Mouse (Mus musculus): ENCODE results near the gene Etv5. TPM values are rescaled to one million over a fixed set of nuclear protein-coding genes. Genes with fewer than 3 reads are reported as not detected.

Gene Etv5
- polyA plus RNA-seq, 1 experiment = 18.0 TPM

DNA sequence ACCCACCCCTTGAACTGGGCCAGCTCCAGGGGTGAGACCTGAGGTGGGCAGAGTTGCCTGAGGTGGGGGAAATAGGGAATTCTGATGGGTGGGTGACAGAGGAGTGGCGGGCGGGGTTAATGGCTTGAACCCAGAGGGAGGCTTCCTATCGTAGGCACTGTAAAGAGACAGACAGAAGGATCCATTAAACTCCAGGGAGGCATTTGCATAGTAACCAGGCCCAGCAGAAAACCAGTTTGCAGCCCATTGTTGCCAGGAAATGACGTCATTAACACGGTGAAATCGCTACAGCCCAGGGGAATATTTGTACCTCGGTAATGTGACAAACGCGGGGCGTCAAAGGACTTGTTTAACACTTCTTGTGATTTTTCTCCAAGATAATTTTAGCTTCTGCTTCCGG is 27.8 kb downstream of the Etv5 start:
- TF ChIP-seq POLR2A (IDR thresholded peaks at IDR 0.05; ENCODE audit: borderline replicate concordance, control insufficient read depth, low read depth, low read length) (no peak), CTCF (IDR thresholded peaks at IDR 0.05; ENCODE audit: control insufficient read depth, insufficient read depth, low read length) (no peak)
- Histone ChIP-seq H3K4me1 (ENCODE audit: control insufficient read depth, insufficient read depth, low read length) (no peaks in the 10 kb centered on the region), H3K27ac (ENCODE audit: control insufficient read depth, insufficient read depth, low read depth, low read length, poor library complexity) (no peak overlapping the region), H3K4me3 (replicated peaks; ENCODE audit: control insufficient read depth, low read depth, low read length) (no peak overlapping the region)
- WGBS = 39% methylated on average over 11 of the region's 11 CpGs

GRCm38 (mm10) chr16:22410000-22410399 is 29.5 kb downstream of the Etv5 start:
- H3K27ac ChIP-seq (ENCODE audit: control insufficient read depth, insufficient read depth, low read depth, low read length, poor library complexity) = no peak overlapping the region
- H3K4me1 ChIP-seq (ENCODE audit: control insufficient read depth, insufficient read depth, low read length) = no peaks in the 10 kb centered on the region
- no peak overlapping the region for H3K4me3 ChIP-seq (replicated peaks; ENCODE audit: control insufficient read depth, low read depth, low read length)
- no peak for TF ChIP-seq POLR2A (IDR thresholded peaks at IDR 0.05; ENCODE audit: borderline replicate concordance, control insufficient read depth, low read depth, low read length)
- TF ChIP-seq CTCF (IDR thresholded peaks at IDR 0.05; ENCODE audit: control insufficient read depth, insufficient read depth, low read length) = no peak
- WGBS = 53% methylated on average over 5 of the region's 5 CpGs

- H3K27ac ChIP-seq (ENCODE audit: control insufficient read depth, insufficient read depth, low read depth, low read length, poor library complexity) = no peak overlapping the region
- 86% methylated on average over 8 of the region's 8 CpGs for WGBS
- no peak for TF ChIP-seq POLR2A (IDR thresholded peaks at IDR 0.05; ENCODE audit: borderline replicate concordance, control insufficient read depth, low read depth, low read length)
- TF ChIP-seq CTCF (IDR thresholded peaks at IDR 0.05; ENCODE audit: control insufficient read depth, insufficient read depth, low read length) = no peak
- no peak overlapping the region for H3K4me3 ChIP-seq (replicated peaks; ENCODE audit: control insufficient read depth, low read depth, low read length)
- H3K4me1 ChIP-seq (ENCODE audit: control insufficient read depth, insufficient read depth, low read length) = no peaks in the 10 kb centered on the region
Observed at GRCm38 (mm10) chr16:22408642-22409360, 30.7 kb downstream of the Etv5 start.

GRCm38 (mm10) chr16:22406747-22407146 is 32.8 kb downstream of the Etv5 start:
- no peak overlapping the region for H3K4me3 ChIP-seq (replicated peaks; ENCODE audit: control insufficient read depth, low read depth, low read length)
- no peak overlapping the region for H3K27ac ChIP-seq (ENCODE audit: control insufficient read depth, insufficient read depth, low read depth, low read length, poor library complexity)
- 93% methylated on average over 4 of the region's 4 CpGs for WGBS
- TF ChIP-seq CTCF (IDR thresholded peaks at IDR 0.05; ENCODE audit: control insufficient read depth, insufficient read depth, low read length) = no peak
- TF ChIP-seq POLR2A (IDR thresholded peaks at IDR 0.05; ENCODE audit: borderline replicate concordance, control insufficient read depth, low read depth, low read length) = no peak
- H3K4me1 ChIP-seq (ENCODE audit: control insufficient read depth, insufficient read depth, low read length) = no peaks in the 10 kb centered on the region

GRCm38 (mm10) chr16:22406050-22406449 is 33.5 kb downstream of the Etv5 start:
- Histone ChIP-seq H3K27ac (ENCODE audit: control insufficient read depth, insufficient read depth, low read depth, low read length, poor library complexity) (no peak overlapping the region), H3K4me1 (ENCODE audit: control insufficient read depth, insufficient read depth, low read length) (no peaks in the 10 kb centered on the region), H3K4me3 (replicated peaks; ENCODE audit: control insufficient read depth, low read depth, low read length) (no peak overlapping the region)
- 86% methylated on average over 4 of the region's 4 CpGs for WGBS
- no peak for TF ChIP-seq CTCF (IDR thresholded peaks at IDR 0.05; ENCODE audit: control insufficient read depth, insufficient read depth, low read length)
- no peak for TF ChIP-seq POLR2A (IDR thresholded peaks at IDR 0.05; ENCODE audit: borderline replicate concordance, control insufficient read depth, low read depth, low read length)

DNA sequence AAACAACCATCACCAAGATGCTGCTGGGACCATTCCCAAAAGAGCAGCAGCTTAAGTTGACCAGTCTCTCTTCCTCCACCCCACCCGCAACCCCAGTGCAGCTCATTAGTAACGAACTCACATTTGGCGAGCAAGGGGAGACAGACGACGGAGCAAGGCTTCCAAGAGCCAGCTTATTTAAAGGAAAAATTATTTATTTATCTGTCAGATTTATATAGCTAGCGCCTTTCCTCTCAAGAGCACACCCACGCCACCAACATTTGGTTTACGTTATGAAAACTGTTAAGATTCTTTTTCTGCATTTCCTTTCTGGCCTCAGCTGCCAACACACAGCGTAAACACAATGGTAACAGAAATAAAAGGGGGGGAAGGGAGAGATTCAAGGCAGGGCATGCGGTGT is 34.0 kb downstream of the Etv5 start:
- H3K4me1 ChIP-seq (ENCODE audit: control insufficient read depth, insufficient read depth, low read length) = no peaks in the 10 kb centered on the region
- WGBS = 85% methylated on average over 10 of the region's 10 CpGs
- no peak overlapping the region for H3K4me3 ChIP-seq (replicated peaks; ENCODE audit: control insufficient read depth, low read depth, low read length)
- TF ChIP-seq CTCF (IDR thresholded peaks at IDR 0.05; ENCODE audit: control insufficient read depth, insufficient read depth, low read length) (no peak), POLR2A (IDR thresholded peaks at IDR 0.05; ENCODE audit: borderline replicate concordance, control insufficient read depth, low read depth, low read length) (no peak)
- H3K27ac ChIP-seq (ENCODE audit: control insufficient read depth, insufficient read depth, low read depth, low read length, poor library complexity) = no peak overlapping the region

DNA sequence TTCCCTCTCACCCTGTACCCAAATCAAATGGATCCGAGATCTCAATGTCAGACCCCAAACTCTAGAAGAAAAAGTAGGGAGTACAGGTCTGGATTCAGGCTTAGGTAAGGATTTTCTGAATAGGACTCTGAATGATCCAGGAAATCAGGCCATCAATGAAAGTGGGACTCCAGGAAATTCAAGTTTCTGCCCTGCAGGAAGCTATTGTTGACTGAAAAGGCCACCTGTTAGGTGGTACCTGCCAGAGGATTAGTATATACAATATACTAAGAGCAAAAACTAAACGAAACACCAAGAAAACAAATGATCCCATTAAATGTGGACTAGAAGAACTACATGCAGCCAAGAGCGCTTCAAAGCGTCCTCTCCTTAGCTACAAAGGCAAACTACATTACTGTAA is 35.8 kb downstream of the Etv5 start:
- WGBS = 86% methylated on average over 4 of the region's 4 CpGs
- H3K4me3 ChIP-seq (replicated peaks; ENCODE audit: control insufficient read depth, low read depth, low read length) = no peak overlapping the region
- H3K27ac ChIP-seq (ENCODE audit: control insufficient read depth, insufficient read depth, low read depth, low read length, poor library complexity) = no peak overlapping the region
- no peaks in the 10 kb centered on the region; the same call in 1 of the 2 replicates for H3K4me1 ChIP-seq (ENCODE audit: control insufficient read depth, insufficient read depth, low read length)
- no peak for TF ChIP-seq POLR2A (IDR thresholded peaks at IDR 0.05; ENCODE audit: borderline replicate concordance, control insufficient read depth, low read depth, low read length)
- TF ChIP-seq CTCF (IDR thresholded peaks at IDR 0.05; ENCODE audit: control insufficient read depth, insufficient read depth, low read length) = no peak

DNA sequence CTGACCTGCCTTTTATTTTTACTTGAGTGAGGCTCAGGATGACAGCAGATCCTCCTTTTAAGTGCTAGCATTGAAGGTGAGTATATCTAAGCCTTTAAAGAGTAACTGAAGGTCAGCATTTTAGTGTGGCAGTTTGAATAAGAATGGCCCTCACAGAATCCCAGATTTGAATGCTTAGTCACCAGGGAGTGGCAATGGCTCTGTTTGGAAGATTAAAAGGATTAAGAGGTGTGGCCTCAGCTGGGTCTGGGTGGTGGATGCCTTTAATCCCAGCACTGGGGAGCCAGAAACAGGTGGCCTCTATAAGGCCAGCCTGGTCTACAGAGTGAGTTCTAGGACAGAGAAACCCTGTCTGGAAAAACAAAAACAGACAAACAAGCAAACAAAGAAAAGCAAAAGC is 36.9 kb downstream of the Etv5 start:
- TF ChIP-seq CTCF (IDR thresholded peaks at IDR 0.05; ENCODE audit: control insufficient read depth, insufficient read depth, low read length) = no peak
- no peak for TF ChIP-seq POLR2A (IDR thresholded peaks at IDR 0.05; ENCODE audit: borderline replicate concordance, control insufficient read depth, low read depth, low read length)
- Histone ChIP-seq H3K4me3 (replicated peaks; ENCODE audit: control insufficient read depth, low read depth, low read length) (no peak overlapping the region), H3K4me1 (ENCODE audit: control insufficient read depth, insufficient read depth, low read length) (no peaks in the 10 kb centered on the region; the same call in 1 of the 2 replicates), H3K27ac (ENCODE audit: control insufficient read depth, insufficient read depth, low read depth, low read length, poor library complexity) (no peak overlapping the region)

GRCm38 (mm10) chr16:22400226-22400625 is 39.3 kb downstream of the Etv5 start:
- Histone ChIP-seq H3K4me3 (replicated peaks; ENCODE audit: control insufficient read depth, low read depth, low read length) (no peak overlapping the region), H3K4me1 (ENCODE audit: control insufficient read depth, insufficient read depth, low read length) (no peaks in the 10 kb centered on the region; the same call in 1 of the 2 replicates), H3K27ac (ENCODE audit: control insufficient read depth, insufficient read depth, low read depth, low read length, poor library complexity) (no peak overlapping the region)
- TF ChIP-seq POLR2A (IDR thresholded peaks at IDR 0.05; ENCODE audit: borderline replicate concordance, control insufficient read depth, low read depth, low read length) = no peak
- no peak for TF ChIP-seq CTCF (IDR thresholded peaks at IDR 0.05; ENCODE audit: control insufficient read depth, insufficient read depth, low read length)
- 82% methylated on average over 6 of the region's 6 CpGs for WGBS
